Mouse (Mus musculus): Measurements from ENCODE around the gene Atp10a.
"Not testable (repeated sequence)": the region's sequence is repeated elsewhere in the genome, so short reads cannot be mapped to it uniquely, and the experiment has no call there.

The Atp10a gene

GRCm38 (mm10) chr7:58788424-58789261 is 132.7 kb downstream of the Atp10a start:
- no peak for DNase-seq (ENCODE audit: low read depth)

GRCm38 (mm10) chr7:58797281-58797680 is 141.3 kb downstream of the Atp10a start:
- DNase-seq (ENCODE audit: low read depth) = no peak

- peak; percentile 59 for DNase-seq (ENCODE audit: low read depth)
Observed at GRCm38 (mm10) chr7:58800916-58801315, 144.9 kb downstream of the Atp10a start.

- no peak for DNase-seq (ENCODE audit: low read depth)
Observed at GRCm38 (mm10) chr7:58801791-58802190, 145.8 kb downstream of the Atp10a start.

- DNase-seq (ENCODE audit: low read depth) = peak; percentile 73
Observed at GRCm38 (mm10) chr7:58822147-58822681, 166.2 kb downstream of the Atp10a start.

GRCm38 (mm10) chr7:58824686-58825085 is 168.7 kb downstream of the Atp10a start:
- DNase-seq (ENCODE audit: low read depth) = no peak

- DNase-seq (ENCODE audit: low read depth) = no peak
Observed at GRCm38 (mm10) chr7:58829111-58829510, 173.1 kb downstream of the Atp10a start.

- DNase-seq (ENCODE audit: low read depth) = not testable (repeated sequence)
Observed at GRCm38 (mm10) chr7:58836855-58837606, 181.1 kb downstream of the Atp10a start.

- no peak for DNase-seq (ENCODE audit: low read depth)
Observed at GRCm38 (mm10) chr7:58840367-58840766, 184.4 kb downstream of the Atp10a start.

- no peak for DNase-seq (ENCODE audit: low read depth)
Observed at GRCm38 (mm10) chr7:58841066-58841465, 185.1 kb downstream of the Atp10a start.

GRCm38 (mm10) chr7:58842818-58843217 is 186.9 kb downstream of the Atp10a start:
- DNase-seq (ENCODE audit: low read depth) = no peak

- DNase-seq (ENCODE audit: low read depth) = peak; percentile 36
Observed at GRCm38 (mm10) chr7:58843767-58844445, 187.9 kb downstream of the Atp10a start.

- DNase-seq (ENCODE audit: low read depth) = no peak
Observed at GRCm38 (mm10) chr7:58844449-58844848, 188.5 kb downstream of the Atp10a start.

GRCm38 (mm10) chr7:58858921-58859320 is 203.0 kb downstream of the Atp10a start:
- no peak for DNase-seq (ENCODE audit: low read depth)

- no peak for DNase-seq (ENCODE audit: low read depth)
Observed at GRCm38 (mm10) chr7:58863174-58863573, 207.2 kb downstream of the Atp10a start.

- no peak for DNase-seq (ENCODE audit: low read depth)
Observed at GRCm38 (mm10) chr7:58866865-58867614, 211.1 kb downstream of the Atp10a start.

- peak; percentile 4 for DNase-seq (ENCODE audit: low read depth)
Observed at GRCm38 (mm10) chr7:58870661-58871060, 214.7 kb downstream of the Atp10a start.

- no peak for DNase-seq (ENCODE audit: low read depth)
Observed at GRCm38 (mm10) chr7:58873676-58874075, 217.7 kb downstream of the Atp10a start.

Data from fibroblast of lung, adult 2 months (primary cell).